Mouse (Mus musculus): ENCODE measurements around the gene Serpina6.

DNA sequence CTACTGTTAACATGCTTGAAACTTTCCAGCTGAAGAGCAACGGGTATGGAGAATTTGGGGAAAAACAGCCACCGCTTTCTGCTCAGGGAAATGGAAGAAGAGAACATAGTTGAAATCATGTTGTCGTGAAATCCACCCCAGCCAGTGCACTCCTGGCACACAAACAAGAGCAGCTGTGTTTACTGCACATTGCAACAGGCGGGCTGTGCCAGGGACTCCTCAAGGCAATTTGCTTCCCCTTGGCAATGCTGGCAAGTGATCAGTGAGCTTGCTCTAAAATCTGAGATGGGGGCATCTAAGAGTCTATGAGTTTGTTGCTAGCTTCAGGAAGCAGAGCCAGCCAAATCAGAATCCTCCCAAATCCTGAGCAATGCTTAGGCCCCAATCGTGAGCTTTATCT, 13.3 kb upstream of the Serpina6 start:
- no peak for TF ChIP-seq CTCF (IDR thresholded peaks at IDR 0.05; ENCODE audit: low read depth)
- no peak for TF ChIP-seq EP300 (optimal IDR thresholded peaks at IDR 0.05)

All from stomach, postnatal 0 days (tissue).